Mouse (Mus musculus) CH12.LX (cell line): ENCODE data around the gene Ccnl1. TPM values are rescaled to one million over a fixed set of nuclear protein-coding genes. Genes with fewer than 3 reads are reported as not detected.
A peak's percentile ranks its signal among the peaks of the same experiment; 100 is the strongest.

Source experiments
- DNase-seq: peaks from one replicate; pipeline ENCODE4 v3.0.0-alpha.2; 2013; ENCODE audit errors: extremely low read depth
- H3K27ac ChIP-seq: 2 replicates; pipeline ENCODE4 v1.5.1; 2012; ENCODE audit warnings: low read depth, mild to moderate bottlenecking, control low read depth, moderate library complexity; ENCODE audit not compliant: insufficient read depth
- H3K27me3 ChIP-seq: replicated peaks from 2 replicates; pipeline ENCODE3; 2012; ENCODE audit warnings: inconsistent platforms
- H3K36me3 ChIP-seq, 2 experiments: replicated peaks in 1 of 2; 2 replicates each; pipeline versions ENCODE3 to v1.6.1; 2012; ENCODE audit warnings: inconsistent platforms in 1 of 2, low read length in 1 of 2, mild to moderate bottlenecking in 1 of 2, mixed read lengths in 1 of 2, moderate library complexity in 1 of 2; ENCODE audit not compliant: control insufficient read depth in 1 of 2, insufficient read depth in 1 of 2
- H3K4me1 ChIP-seq, 2 experiments: 2 replicates each; pipeline ENCODE4 v1.6.1; 2012; ENCODE audit warnings: inconsistent platforms in 1 of 2, moderate library complexity in 1 of 2; ENCODE audit not compliant: insufficient read depth in 2 of 2, control insufficient read depth in 1 of 2
- H3K4me2 ChIP-seq: 2 replicates; pipeline ENCODE4 v1.6.1; 2012; ENCODE audit warnings: low read depth, mild to moderate bottlenecking, control low read depth; ENCODE audit not compliant: poor library complexity, insufficient read depth, severe bottlenecking
- H3K4me3 ChIP-seq, 3 experiments: fragments of 150-350 bp in 1 of 3; sonication (generic) in 1 of 3; replicated peaks in 1 of 3; 2 replicates each; pipeline versions ENCODE3 to v1.5.1; 2011 to 2012; ENCODE audit warnings: low read depth in 2 of 3, low read length in 2 of 3, mild to moderate bottlenecking in 2 of 3, moderate library complexity in 2 of 3, control low read depth in 1 of 3, improper control_type of control experiment in 1 of 3, inconsistent platforms in 1 of 3, mixed read lengths in 1 of 3; ENCODE audit not compliant: poor library complexity in 1 of 3
- H3K79me2 ChIP-seq: replicated peaks from 2 replicates; pipeline ENCODE4 v1.6.1; 2012; ENCODE audit warnings: mild to moderate bottlenecking, moderate library complexity; ENCODE audit not compliant: control insufficient read depth, poor library complexity, insufficient read depth, severe bottlenecking; ENCODE audit errors: extremely low read depth
- H3K9ac ChIP-seq: 2 replicates; pipeline ENCODE4 v1.6.1; 2012; ENCODE audit warnings: low read depth, mild to moderate bottlenecking, control low read depth, moderate library complexity; ENCODE audit not compliant: insufficient read depth
- H3K9me3 ChIP-seq: replicated peaks from 2 replicates; pipeline ENCODE3; 2012; ENCODE audit warnings: low read length, inconsistent platforms, mixed read lengths
- CHD1 ChIP-seq: IDR thresholded peaks from 2 replicates; pipeline ENCODE4 v1.6.1; 2012; ENCODE audit warnings: low read depth, low read length, improper control_type of control experiment, inconsistent platforms
- CHD2 ChIP-seq: IDR thresholded peaks from 2 replicates; pipeline ENCODE4 v1.6.1; 2011; ENCODE audit warnings: low read length, improper control_type of control experiment
- CTCF ChIP-seq, 2 experiments: IDR thresholded peaks in 1 of 2; conservative IDR thresholded peaks in 1 of 2; 2 replicates each; pipeline ENCODE4 v1.5.1; 2011 to 2012; ENCODE audit warnings: low read depth in 2 of 2, low read length in 2 of 2, improper control_type of control experiment in 1 of 2, inconsistent platforms in 1 of 2, mild to moderate bottlenecking in 1 of 2, moderate library complexity in 1 of 2
- EP300 ChIP-seq: IDR thresholded peaks from 2 replicates; pipeline ENCODE4 v1.6.1; 2011; ENCODE audit warnings: low read length, improper control_type of control experiment
- ETS1 ChIP-seq: conservative IDR thresholded peaks from 2 replicates; pipeline ENCODE4 v1.6.1; 2012; ENCODE audit warnings: low read depth, mild to moderate bottlenecking, inconsistent platforms, low read length, improper control_type of control experiment, moderate library complexity
- GABPA ChIP-seq: IDR thresholded peaks from 2 replicates; pipeline ENCODE4 v1.6.1; 2012; ENCODE audit warnings: low read depth, low read length, improper control_type of control experiment, inconsistent platforms; ENCODE audit not compliant: insufficient replicate concordance
- HCFC1 ChIP-seq: IDR thresholded peaks from 2 replicates; pipeline ENCODE4 v1.6.1; 2012; ENCODE audit warnings: low read depth, mild to moderate bottlenecking, inconsistent platforms, low read length, improper control_type of control experiment
- JUN ChIP-seq: IDR thresholded peaks from 2 replicates; pipeline ENCODE4 v1.6.1; 2011; ENCODE audit warnings: low read depth, mild to moderate bottlenecking, low read length, improper control_type of control experiment, moderate library complexity; ENCODE audit not compliant: insufficient read depth
- JUND ChIP-seq: conservative IDR thresholded peaks from 2 replicates; pipeline ENCODE4 v1.6.1; 2011; ENCODE audit warnings: low read depth, low read length, improper control_type of control experiment
- MAX ChIP-seq: IDR thresholded peaks from 2 replicates; pipeline ENCODE4 v1.6.1; 2011; ENCODE audit warnings: low read length, improper control_type of control experiment
- MAZ ChIP-seq: IDR thresholded peaks from 2 replicates; pipeline ENCODE4 v1.6.1; 2012; ENCODE audit warnings: low read depth, mild to moderate bottlenecking, inconsistent platforms, low read length, improper control_type of control experiment, moderate library complexity
- MEF2A ChIP-seq: IDR thresholded peaks from 2 replicates; pipeline ENCODE4 v1.6.1; 2014; ENCODE audit warnings: low read depth, mild to moderate bottlenecking, inconsistent platforms, low read length, improper control_type of control experiment, borderline replicate concordance
- MXI1 ChIP-seq: IDR thresholded peaks from 2 replicates; pipeline ENCODE4 v1.6.1; 2011; ENCODE audit warnings: mild to moderate bottlenecking, low read depth, low read length, improper control_type of control experiment
- MYC ChIP-seq: IDR thresholded peaks from 2 replicates; pipeline ENCODE4 v1.6.1; 2011; ENCODE audit warnings: low read depth, mild to moderate bottlenecking, improper control_type of control experiment, low read length
- NELFE ChIP-seq: IDR thresholded peaks from 2 replicates; pipeline ENCODE4 v1.6.1; 2011; ENCODE audit warnings: low read depth, low read length, improper control_type of control experiment
- NRF1 ChIP-seq: IDR thresholded peaks from 2 replicates; pipeline ENCODE4 v1.6.1; 2014; ENCODE audit warnings: low read depth, mild to moderate bottlenecking, inconsistent platforms, low read length, improper control_type of control experiment, moderate library complexity
- PAX5 ChIP-seq: IDR thresholded peaks from 2 replicates; pipeline ENCODE4 v1.6.1; 2012; ENCODE audit warnings: low read length, inconsistent platforms, mixed read lengths
- POLR2A ChIP-seq: IDR thresholded peaks from 2 replicates; pipeline ENCODE4 v1.6.1; 2011; ENCODE audit warnings: low read depth, mild to moderate bottlenecking, improper control_type of control experiment, low read length
- RCOR1 ChIP-seq: conservative IDR thresholded peaks from 2 replicates; pipeline ENCODE4 v1.6.1; 2012; ENCODE audit warnings: low read depth, mild to moderate bottlenecking, inconsistent platforms, low read length, improper control_type of control experiment
- TCF12 ChIP-seq: IDR thresholded peaks from 2 replicates; pipeline ENCODE4 v1.6.1; 2014; ENCODE audit warnings: low read depth, mild to moderate bottlenecking, inconsistent platforms, low read length, improper control_type of control experiment
- UBTF ChIP-seq: IDR thresholded peaks from 2 replicates; pipeline ENCODE4 v1.6.1; 2012; ENCODE audit warnings: low read depth, mild to moderate bottlenecking, inconsistent platforms, low read length, improper control_type of control experiment, moderate library complexity
- ZKSCAN1 ChIP-seq: IDR thresholded peaks from 2 replicates; pipeline ENCODE4 v1.6.1; 2012; ENCODE audit warnings: low read depth, inconsistent platforms, low read length, improper control_type of control experiment, borderline replicate concordance
- ZNF384 ChIP-seq: IDR thresholded peaks from 2 replicates; pipeline ENCODE4 v1.6.1; 2012; ENCODE audit warnings: low read depth, low read length, improper control_type of control experiment, inconsistent platforms
- dilution Hi-C: fragments of 300-500 bp; cut with MboI; formaldehyde crosslinking; loops from 2 replicates; pipeline ENCODE4 v1.14.3; 2020; ENCODE audit warnings: low sequenced_read_pairs; ENCODE audit not compliant: extremely low pct_unique_long_range_greater_than_20kb, extremely low pct_ligation_motif_present
- in situ Hi-C: fragments of 300-500 bp; cut with MboI; formaldehyde crosslinking; loops from 3 replicates; pipeline ENCODE4 v1.14.3; 2019; ENCODE audit warnings: low sequenced_read_pairs, low pct_ligation_motif_present, low pct_unique_long_range_greater_than_20kb, mixed read lengths
- polyA plus RNA-seq: library from polyadenylated mRNA; unstranded; fragments of >175 nt; gene quantifications from 2 replicates; pipeline ENCODE4 v1.2.1, GENCODE M21; 2012; ENCODE audit warnings: low read depth; ENCODE audit not compliant: insufficient read length
- total RNA-seq, 2 experiments: library from RNA; depleted of rRNA; stranded (reverse); fragments of 300-350 nt in 1 of 2; fragments of >200 nt in 1 of 2; gene quantifications; 2 replicates each; pipeline ENCODE4 v1.2.3; 2012 to 2014

Ccnl1 gene
- total and polyA plus RNA-seq, 3 experiments = 25.1 to 66.2 (median 58.8) TPM

GRCm38 (mm10) chr3:65922420-65922819 is 35.6 kb downstream of the Ccnl1 start (continued):
- TF ChIP-seq UBTF (peak; percentile 74), GABPA (no peak), MAZ (peak; percentile 60; the same call in 1 of the 2 replicates), CHD2 (peak; percentile 70), JUN (peak; percentile 97)

- H3K4me1 ChIP-seq = peaks cover 16 to 51% of the 10 kb centered on the region in 2 experiments
- in situ Hi-C loops = no loop called here
- dilution Hi-C loops = no loop called here
- peak overlapping the region in 2 of 3 experiments; percentile 7 to 37 for H3K4me3 ChIP-seq
- no peaks in the 10 kb centered on the region for H3K79me2 ChIP-seq
- peaks cover 14% of the 10 kb centered on the region for H3K9me3 ChIP-seq
- H3K27me3 ChIP-seq = no peaks in the 10 kb centered on the region
- H3K36me3 ChIP-seq = peaks cover 0 to 6% of the 10 kb centered on the region in 2 experiments
- TF ChIP-seq MYC (0 out of 2 replicates have a peak, but pooled peaks have one; percentile 17), EP300 (0 out of 2 replicates have a peak, but pooled peaks have one; percentile 6), MEF2A (peak; percentile 66; the same call in 1 of the 2 replicates), TCF12 (0 out of 2 replicates have a peak, but pooled peaks have one; percentile 23), CTCF (conservative IDR thresholded peaks at IDR 0.05 in 1 of 2, IDR thresholded peaks at IDR 0.05 in 1 of 2; ENCODE audit: low read depth in 2 of 2, low read length in 2 of 2) (no peak), POLR2A (peak; percentile 15; the same call in 1 of the 2 replicates), RCOR1 (no peak), UBTF (no peak)
- no peak for DNase-seq
- H3K4me2 ChIP-seq = peak overlapping the region; percentile 16; the same call in 1 of the 2 replicates
- peak overlapping the region; percentile 89 for H3K27ac ChIP-seq
- H3K9ac ChIP-seq = no peak overlapping the region
These were observed 36.4 kb downstream of the Ccnl1 start for GRCm38 (mm10) chr3:65921671-65922070.

- dilution Hi-C loops = no loop called here
- H3K36me3 ChIP-seq = no peaks in the 10 kb centered on the region
- in situ Hi-C loops = loop anchor here (5.0 kb wide), 1 partner anchor 37 kb away; no protein-coding TSS in a partner anchor
- peaks cover 20% of the 10 kb centered on the region for H3K9me3 ChIP-seq
- no peak overlapping the region for H3K27ac ChIP-seq
- DNase-seq = no peak
- H3K4me3 ChIP-seq = no peak overlapping the region
- TF ChIP-seq HCFC1 (no peak), ZKSCAN1 (no peak), EP300 (no peak), NRF1 (no peak), CHD1 (no peak), GABPA (no peak), MXI1 (no peak), MAZ (no peak), PAX5 (no peak), ETS1 (no peak), MAX (no peak), NELFE (no peak), TCF12 (no peak), JUND (no peak), ZNF384 (no peak)
- H3K4me2 ChIP-seq = no peak overlapping the region
- H3K27me3 ChIP-seq = no peaks in the 10 kb centered on the region
- H3K9ac ChIP-seq = no peak overlapping the region
- H3K79me2 ChIP-seq = no peaks in the 10 kb centered on the region
- peaks cover 16 to 36% of the 10 kb centered on the region in 2 experiments for H3K4me1 ChIP-seq
These were observed 39.0 kb downstream of the Ccnl1 start for GRCm38 (mm10) chr3:65919016-65919415.
